Mouse (Mus musculus) small intestine, adult 2 months (tissue): ENCODE measurements around the gene Patj. TPM values are rescaled to one million over a fixed set of nuclear protein-coding genes. Genes with fewer than 3 reads are reported as not detected.
"Not testable (repeated sequence)": the region's sequence is repeated elsewhere in the genome, so short reads cannot be mapped to it uniquely, and the experiment has no call there.

ENCODE experiments used
- H3K27ac ChIP-seq: fragments of 200-500 bp; 2 replicates; pipeline ENCODE4 v1.5.1; 2012; ENCODE audit warnings: low read depth, low read length, control low read depth, inconsistent platforms; ENCODE audit not compliant: insufficient read depth
- H3K27me3 ChIP-seq: fragments of 200-500 bp; 2 replicates; pipeline ENCODE4 v1.6.1; 2012; ENCODE audit warnings: mild to moderate bottlenecking, moderate library complexity, low read length, inconsistent platforms; ENCODE audit not compliant: control insufficient read depth, insufficient read depth
- H3K36me3 ChIP-seq: fragments of 200-500 bp; 2 replicates; pipeline ENCODE4 v1.6.1; 2012; ENCODE audit warnings: mild to moderate bottlenecking, low read length, control low read depth, inconsistent platforms; ENCODE audit not compliant: control insufficient read depth, insufficient read depth
- H3K4me1 ChIP-seq: fragments of 200-500 bp; 2 replicates; pipeline ENCODE4 v1.6.1; 2012; ENCODE audit warnings: low read length, inconsistent platforms, mixed read lengths; ENCODE audit not compliant: control insufficient read depth, insufficient read depth, insufficient read length
- H3K4me3 ChIP-seq: fragments of 200-500 bp; 2 replicates; pipeline ENCODE4 v1.5.1; 2012; ENCODE audit warnings: low read depth, mild to moderate bottlenecking, control low read depth, inconsistent platforms, low read length, moderate library complexity
- CTCF ChIP-seq: fragments of 200-500 bp; IDR thresholded peaks from 2 replicates; pipeline ENCODE4 v1.5.1; 2012; ENCODE audit warnings: low read depth, mild to moderate bottlenecking, control low read depth, inconsistent platforms, low read length, moderate library complexity, mixed read lengths; ENCODE audit not compliant: insufficient replicate concordance, insufficient read length; ENCODE audit errors: extremely low read depth
- POLR2A ChIP-seq: fragments of 200-500 bp; IDR thresholded peaks from 2 replicates; pipeline ENCODE4 v1.6.1; 2012; ENCODE audit warnings: low read depth, mild to moderate bottlenecking, control low read depth, inconsistent platforms, low read length, moderate library complexity
- WGBS: fragments of 180-500 bp; shearing (Covaris S2); methylation state at CpG from one replicate; pipeline ENCODE4 v1.1.7; 2018; 5-methylcytosine and 5-hydroxymethylcytosine counted together
- polyA plus RNA-seq: library from polyadenylated mRNA; depleted of rRNA; stranded (reverse); fragments of >200 nt; gene quantifications from 2 replicates; pipeline ENCODE4 v1.2.3, GENCODE M21; 2012

Gene Patj
- polyA plus RNA-seq, 1 experiment, result 29.6 TPM

DNA sequence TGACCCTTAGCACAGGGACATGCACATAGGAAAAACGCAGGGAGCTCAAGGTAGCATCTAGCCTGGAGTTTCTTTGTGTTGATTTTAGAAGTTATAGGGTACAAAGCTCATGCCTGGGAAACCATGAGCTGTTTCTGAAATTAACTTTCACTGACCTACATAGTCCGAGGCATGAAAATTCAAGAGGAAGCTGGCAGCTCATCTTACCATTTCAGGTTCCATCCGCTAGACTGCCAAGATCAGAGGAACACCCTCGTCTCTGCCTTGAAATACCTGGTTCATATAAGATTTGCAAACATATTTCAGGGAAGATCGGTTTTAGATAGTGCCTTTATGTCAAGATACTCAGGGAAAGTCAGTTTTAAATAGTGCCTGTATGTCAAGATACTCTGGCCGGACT, 232.7 kb downstream of the Patj start:
- TF ChIP-seq POLR2A, result no peak
- TF ChIP-seq CTCF, result no peak
- Histone ChIP-seq H3K27ac (no peak overlapping the region), H3K27me3 (no peaks in the 10 kb centered on the region), H3K4me1 (no peaks in the 10 kb centered on the region), H3K4me3 (no peak overlapping the region), H3K36me3 (peaks cover 5% of the 10 kb centered on the region; the same call in 1 of the 2 replicates)
- WGBS, result 84% methylated on average over 6 of the region's 6 CpGs

DNA sequence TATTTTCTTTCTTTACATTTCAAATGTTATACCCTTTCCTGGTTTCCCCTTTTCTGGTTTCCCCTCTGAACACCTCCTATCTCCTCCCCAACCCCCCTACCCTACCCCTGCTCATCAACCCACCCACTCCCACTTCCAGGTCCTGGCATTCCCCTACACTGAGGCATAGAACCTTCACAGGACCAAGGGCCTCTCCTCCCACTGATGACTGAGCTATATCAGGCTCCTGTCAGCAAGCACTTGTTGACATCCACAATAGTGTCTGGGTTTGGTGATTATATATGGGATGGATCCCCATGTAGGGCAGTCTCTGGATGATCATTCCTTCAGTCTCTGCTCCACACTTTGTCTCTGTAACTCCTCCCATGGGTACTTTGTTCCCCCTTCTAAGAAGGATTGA, 233.6 kb downstream of the Patj start:
- not testable (repeated sequence) for H3K4me1 ChIP-seq, H3K36me3 ChIP-seq, H3K27ac ChIP-seq, H3K27me3 ChIP-seq, H3K4me3 ChIP-seq

DNA sequence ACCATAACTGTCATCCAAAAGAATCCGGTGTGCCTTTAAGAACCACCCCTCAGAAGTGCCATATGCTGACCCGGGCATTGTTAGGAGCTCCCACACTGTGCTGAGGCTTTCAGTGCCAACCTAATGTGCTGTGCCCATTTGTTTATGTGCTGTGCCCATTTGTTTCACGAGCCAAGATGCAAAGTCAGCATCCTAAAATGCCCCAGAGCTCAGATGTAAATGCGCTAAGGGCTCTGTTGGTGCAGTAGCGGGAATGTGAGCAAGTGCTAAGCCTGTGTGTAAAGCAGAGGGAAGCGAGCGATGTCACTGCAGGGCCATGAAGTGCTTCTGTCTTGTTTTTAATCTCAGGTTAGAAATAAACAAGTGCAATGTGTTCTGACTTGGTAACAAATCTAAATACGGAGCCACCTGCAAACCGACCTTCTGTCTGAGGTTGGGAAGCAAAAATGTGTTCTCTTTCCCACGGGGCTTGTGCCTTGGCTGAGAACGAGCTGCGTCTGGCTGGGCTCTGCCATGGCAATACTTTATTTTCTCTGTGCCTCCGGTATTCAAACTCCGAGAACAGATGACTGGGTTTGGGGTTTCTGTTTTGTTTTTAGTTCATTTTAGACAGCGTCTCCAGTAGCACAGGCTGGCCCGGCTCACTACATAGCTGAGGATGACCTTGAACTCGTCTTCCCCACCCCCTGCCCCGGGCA, 239.7 kb downstream of the Patj start:
- H3K27me3 ChIP-seq, result no peaks in the 10 kb centered on the region
- no peaks in the 10 kb centered on the region for H3K4me1 ChIP-seq
- H3K4me3 ChIP-seq, result no peak overlapping the region
- 86% methylated on average over 18 of the region's 18 CpGs for WGBS
- H3K27ac ChIP-seq, result no peak overlapping the region
- H3K36me3 ChIP-seq, result peaks cover 23% of the 10 kb centered on the region
- TF ChIP-seq POLR2A, result no peak
- TF ChIP-seq CTCF, result no peak

- Histone ChIP-seq H3K27ac (no peak overlapping the region), H3K4me1 (no peaks in the 10 kb centered on the region), H3K36me3 (peaks cover 18% of the 10 kb centered on the region), H3K4me3 (no peak overlapping the region), H3K27me3 (no peaks in the 10 kb centered on the region)
- WGBS, result 94% methylated on average over 8 of the region's 8 CpGs
- TF ChIP-seq POLR2A, result no peak
- TF ChIP-seq CTCF, result no peak
Observed at GRCm38 (mm10) chr4:98638731-98639130, 243.1 kb downstream of the Patj start.

- 70% methylated on average over 7 of the region's 7 CpGs for WGBS
- H3K27me3 ChIP-seq, result no peaks in the 10 kb centered on the region
- no peak overlapping the region for H3K27ac ChIP-seq
- peaks cover 34% of the 10 kb centered on the region for H3K36me3 ChIP-seq
- no peak for TF ChIP-seq POLR2A
- TF ChIP-seq CTCF, result no peak
- no peaks in the 10 kb centered on the region for H3K4me1 ChIP-seq
- H3K4me3 ChIP-seq, result no peak overlapping the region
Observed at GRCm38 (mm10) chr4:98653650-98654049, 258.1 kb downstream of the Patj start.

- H3K27ac ChIP-seq, result no peak overlapping the region
- TF ChIP-seq POLR2A (no peak), CTCF (no peak)
- H3K36me3 ChIP-seq, result peaks cover 30% of the 10 kb centered on the region
- 62% methylated on average over 2 of the region's 2 CpGs for WGBS
- no peaks in the 10 kb centered on the region for H3K27me3 ChIP-seq
- no peaks in the 10 kb centered on the region for H3K4me1 ChIP-seq
- H3K4me3 ChIP-seq, result no peak overlapping the region
Observed at GRCm38 (mm10) chr4:98654419-98654821, 258.8 kb downstream of the Patj start.

GRCm38 (mm10) chr4:98656759-98657158, 261.2 kb downstream of the Patj start:
- no peak overlapping the region for H3K4me3 ChIP-seq
- H3K27me3 ChIP-seq, result no peaks in the 10 kb centered on the region
- peaks cover 18% of the 10 kb centered on the region for H3K36me3 ChIP-seq
- 85% methylated on average over 1 of the region's 1 CpGs for WGBS
- H3K27ac ChIP-seq, result no peak overlapping the region
- no peak for TF ChIP-seq CTCF
- TF ChIP-seq POLR2A, result no peak
- H3K4me1 ChIP-seq, result no peaks in the 10 kb centered on the region
